Mouse (Mus musculus) naive thymus-derived CD4-positive, alpha-beta T cell, adult 2 months (primary cell): ENCODE measurements around the gene Daam1.

Source experiments
- DNase-seq: peaks from one replicate; pipeline ENCODE4 v3.0.0-alpha.2; 2011; ENCODE audit warnings: low read depth

Daam1 gene

DNA sequence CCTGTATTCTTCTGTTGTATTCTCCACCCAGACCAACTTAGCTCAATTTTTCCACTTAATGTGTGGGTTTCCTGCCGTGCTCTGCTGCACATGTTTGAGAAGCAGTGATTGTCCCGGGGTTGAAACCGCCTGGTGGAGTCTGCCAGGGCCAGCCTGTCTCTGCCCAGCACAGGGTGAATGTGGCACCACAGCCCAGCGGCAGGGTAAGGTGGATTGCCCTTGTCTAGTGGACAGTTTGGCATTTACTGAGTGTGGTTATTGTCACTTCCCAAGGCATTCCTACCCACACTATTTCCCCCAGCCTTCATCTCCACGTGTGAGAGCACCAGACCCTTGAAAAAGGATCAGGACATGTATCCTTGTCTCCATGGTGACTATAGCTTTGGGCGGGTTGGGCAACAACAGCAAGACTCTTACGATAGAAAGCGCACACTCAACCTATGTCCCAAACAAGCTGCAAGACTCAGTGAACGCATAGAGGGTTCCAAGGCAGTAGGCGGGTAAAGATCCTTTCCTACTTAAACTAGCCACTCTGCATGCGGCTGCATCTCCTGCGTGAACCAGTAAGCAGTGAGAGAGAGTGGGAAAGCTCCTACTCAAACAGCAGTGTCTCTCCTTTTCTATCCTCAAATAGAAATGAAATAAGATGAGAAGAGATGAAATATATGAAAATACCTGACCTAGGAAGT lies 139.2 kb downstream of the Daam1 start:
- no peak for DNase-seq

DNA sequence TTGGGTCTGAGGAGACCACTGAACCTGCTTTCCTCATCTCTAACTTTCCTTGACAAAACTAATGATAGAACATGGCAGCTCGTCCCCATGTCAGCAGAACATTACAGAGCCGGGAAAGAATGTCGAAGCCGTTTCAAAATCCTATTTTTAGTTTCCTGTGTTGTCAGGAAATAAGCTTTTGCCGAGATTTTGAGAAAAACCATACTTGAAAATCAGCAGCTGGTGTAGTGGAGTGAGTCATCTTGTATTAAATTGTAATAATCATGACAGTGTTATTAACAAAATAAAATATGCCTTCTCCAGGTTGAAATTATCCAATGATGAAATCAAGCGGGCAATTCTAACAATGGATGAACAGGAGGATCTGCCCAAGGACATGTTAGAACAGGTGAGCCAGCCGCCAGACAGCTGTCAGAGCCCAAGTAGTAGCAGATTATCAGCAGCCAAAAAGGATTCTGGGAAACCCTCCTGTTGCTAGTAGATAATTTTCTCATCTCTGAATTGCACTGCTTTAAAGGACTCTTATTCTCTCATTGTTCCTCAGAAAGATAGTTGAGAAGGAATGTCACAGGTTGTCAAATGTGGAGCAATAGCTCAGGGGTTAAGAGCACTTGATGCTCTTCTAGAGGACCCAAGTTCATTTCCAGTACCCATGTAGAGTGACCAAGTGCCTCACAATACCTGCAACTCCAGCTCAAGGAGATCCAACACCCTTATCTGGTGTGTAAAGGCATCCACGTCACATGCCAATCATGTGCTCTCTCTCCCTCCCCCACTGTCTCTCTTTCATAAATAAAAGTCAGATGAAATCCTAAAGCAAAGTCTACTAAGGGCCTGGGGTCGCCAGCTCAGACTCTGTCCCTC lies 140.1 kb downstream of the Daam1 start:
- DNase-seq, result no peak

DNA sequence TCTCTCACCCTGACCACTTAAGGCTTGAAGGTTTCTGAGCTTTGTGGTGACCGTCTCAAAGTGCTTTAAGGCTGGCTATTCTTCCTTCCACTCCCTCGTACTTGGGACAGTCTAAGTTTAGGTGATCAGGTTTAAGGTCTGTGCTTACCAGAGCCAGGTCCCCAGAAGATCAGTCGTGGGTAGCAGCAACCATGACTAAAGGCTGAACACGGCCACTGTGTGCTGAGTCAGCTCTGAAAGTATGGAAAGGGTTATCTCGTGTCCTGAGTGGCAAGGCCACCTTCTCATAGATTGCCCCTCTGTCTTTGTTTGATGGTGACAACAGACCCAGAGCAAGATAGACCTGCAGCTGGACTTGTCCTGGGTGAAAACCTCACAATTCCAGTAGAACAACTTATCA lies 141.2 kb downstream of the Daam1 start:
- no peak for DNase-seq

DNA sequence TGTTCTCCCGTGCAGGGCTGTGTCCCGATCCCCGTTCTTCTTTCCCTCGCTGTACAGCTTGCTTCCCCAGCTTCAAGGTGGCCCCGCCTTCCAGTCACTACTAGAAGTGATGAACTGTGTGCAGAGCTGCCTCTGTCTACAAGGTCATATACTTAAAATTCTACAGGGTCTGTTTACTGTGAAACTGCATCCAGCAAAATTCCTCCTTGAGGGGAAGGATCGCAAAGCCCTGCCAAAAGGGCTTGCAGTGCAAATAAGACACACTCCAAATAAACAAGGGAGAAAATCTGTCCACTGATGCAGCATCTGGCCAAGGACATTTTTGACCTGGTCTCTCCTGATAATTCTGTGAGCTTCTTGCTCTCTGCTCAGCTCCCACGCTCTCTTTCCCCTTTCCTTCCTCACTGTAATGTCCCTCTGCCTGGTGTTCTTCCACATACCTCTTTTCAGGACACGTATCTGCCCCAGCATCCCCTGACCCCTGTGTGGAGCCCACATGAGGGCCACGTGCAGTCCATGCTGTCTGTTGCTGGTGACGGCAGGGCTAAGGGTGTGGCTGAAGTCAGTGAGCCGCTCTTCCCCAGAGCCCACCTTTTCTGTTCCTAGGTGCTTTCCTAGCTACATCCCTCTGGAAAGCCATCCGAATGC lies 141.9 kb downstream of the Daam1 start:
- no peak for DNase-seq

DNA sequence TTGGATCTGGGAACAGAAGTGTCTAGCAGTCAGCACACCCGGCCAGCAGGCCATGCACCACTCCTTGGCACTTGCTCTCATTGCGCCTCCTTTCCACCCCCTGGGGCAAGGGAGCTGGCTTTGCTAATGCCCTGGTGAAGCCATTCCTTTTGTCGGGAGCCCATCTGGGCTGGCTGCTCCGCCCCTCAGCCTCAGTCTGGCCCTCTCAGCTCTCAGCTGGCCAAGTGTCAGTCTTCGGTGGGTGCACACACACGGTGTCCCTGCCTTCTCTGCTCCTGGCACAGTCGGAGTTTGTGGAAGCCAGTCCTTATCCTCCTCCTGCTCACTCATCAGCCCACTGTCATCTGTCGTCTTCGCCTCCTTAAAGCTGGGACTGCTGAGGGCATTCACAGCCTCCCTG lies 142.7 kb downstream of the Daam1 start:
- DNase-seq, result no peak

DNA sequence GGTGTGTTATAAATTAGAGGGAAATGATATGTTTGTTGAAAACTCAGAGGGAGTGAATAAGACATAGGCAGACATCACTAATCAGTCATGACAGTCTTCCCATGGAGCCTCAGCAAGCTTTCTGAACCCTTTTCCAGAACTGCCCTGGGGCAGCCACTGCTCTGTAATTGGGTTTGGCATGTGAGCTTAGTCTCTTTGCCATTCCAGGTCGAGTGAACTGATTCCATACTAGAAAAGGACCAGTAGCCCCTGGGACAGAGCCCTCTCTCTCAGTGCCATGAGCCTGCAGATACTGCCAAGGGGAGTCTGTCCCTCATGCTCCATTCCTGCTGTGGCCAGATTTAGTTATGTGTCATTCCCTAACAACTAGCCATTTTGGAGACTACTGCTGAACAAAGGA lies 144.7 kb downstream of the Daam1 start:
- DNase-seq, result no peak

DNA sequence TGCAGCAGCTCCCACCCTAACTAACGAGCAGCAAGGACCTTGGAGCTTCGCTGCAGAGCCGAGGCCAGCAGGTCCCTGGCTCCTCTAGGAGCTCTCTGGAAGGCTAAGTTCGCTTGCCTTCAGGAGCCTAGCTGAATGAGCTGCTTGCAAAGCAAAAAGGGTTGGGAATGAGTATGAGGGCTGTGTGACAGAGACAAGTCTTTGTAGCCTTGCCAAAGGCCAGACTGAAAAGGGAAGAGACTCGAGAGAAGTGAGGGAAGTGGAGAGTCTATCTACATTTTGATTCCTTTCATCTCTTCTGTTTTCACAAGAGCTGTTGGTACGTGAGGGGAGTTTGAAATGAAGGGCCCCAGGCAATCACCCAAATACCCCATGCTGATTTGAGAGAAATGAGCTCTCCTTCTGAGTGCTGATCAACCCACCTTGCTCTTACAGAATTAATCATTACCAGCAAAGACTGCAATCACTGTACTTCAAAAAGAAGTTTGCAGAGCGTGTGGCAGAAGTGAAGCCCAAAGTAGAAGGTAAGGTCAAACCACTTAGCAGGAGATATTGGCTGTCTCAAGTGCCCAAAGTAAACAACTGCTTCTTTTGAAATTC lies 145.6 kb downstream of the Daam1 start:
- DNase-seq, result no peak

DNA sequence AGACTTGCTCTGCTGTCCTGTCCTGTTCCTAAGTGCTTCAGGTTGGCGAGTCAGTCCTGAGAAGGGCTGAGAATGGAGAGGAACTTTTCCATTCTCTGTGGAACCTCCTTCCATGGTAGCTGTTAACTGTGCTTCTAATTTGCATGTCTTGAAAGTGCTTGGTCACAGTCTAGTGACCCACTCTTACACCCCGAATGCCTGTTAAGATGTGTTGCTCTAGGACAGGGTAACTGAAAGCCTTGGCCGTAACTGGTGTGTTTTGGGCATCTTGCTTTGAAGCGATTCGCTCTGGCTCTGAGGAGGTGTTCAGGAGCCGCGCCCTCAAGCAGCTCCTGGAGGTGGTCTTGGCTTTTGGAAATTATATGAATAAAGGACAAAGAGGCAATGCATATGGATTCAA lies 146.5 kb downstream of the Daam1 start:
- DNase-seq, result no peak

DNA sequence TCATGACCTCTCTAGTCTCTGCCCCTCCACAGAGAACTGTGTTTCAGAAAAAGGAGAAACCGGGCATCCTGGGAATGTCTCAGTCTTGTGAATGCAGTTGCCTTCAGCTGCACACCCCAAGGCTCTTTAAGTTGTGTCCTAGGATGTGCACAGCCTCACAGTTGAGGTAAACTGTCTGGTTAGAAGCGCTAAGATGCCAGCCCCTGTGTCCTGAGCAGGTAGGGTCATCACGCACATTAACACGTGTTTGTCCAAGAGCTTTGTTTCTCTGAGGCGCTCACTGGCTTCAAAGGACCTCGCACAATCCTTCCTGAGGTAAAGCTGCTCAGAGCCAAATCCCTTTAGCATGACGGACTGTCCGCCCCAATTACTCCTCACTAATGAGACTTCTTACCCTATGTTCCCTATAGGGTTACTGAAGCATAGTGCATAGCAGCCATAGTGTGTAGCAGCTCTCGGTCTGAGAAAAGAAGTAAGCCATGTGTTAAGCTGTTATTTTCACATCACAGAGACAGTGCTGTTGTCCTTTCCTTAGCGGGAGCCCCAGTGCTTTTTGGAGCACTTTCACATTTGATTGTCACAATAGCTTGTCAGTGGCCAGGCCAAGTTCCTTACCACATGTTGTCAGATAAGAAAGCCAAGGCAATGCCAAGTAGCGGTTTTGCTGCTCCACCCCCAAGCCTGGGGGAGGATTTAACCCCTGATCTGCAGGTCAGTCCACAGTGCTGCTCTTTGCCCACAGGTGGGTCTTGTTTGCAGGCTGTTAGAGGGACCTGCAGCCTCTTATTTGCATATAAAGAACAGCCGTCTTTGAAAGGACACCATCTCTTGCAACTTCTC lies 147.9 kb downstream of the Daam1 start:
- no peak for DNase-seq

DNA sequence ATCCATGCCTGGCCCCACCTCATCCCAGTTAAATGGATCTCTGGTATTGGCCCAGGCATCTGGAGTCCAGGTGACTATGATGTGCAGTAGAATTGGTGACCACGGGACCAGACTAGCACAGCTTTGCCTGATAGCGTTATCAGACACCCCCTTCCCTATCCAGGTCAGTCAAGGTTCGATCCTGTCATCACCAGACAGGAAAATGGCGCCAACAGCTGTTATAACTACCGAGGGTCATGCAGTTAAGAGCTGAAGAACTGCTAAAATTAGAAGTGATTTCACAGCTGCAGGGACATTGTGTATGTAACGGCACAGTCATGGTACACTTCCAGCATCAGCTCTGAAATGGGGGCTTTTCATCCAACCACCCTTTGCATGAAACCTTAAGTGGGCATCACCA lies 149.3 kb downstream of the Daam1 start:
- DNase-seq, result no peak

DNA sequence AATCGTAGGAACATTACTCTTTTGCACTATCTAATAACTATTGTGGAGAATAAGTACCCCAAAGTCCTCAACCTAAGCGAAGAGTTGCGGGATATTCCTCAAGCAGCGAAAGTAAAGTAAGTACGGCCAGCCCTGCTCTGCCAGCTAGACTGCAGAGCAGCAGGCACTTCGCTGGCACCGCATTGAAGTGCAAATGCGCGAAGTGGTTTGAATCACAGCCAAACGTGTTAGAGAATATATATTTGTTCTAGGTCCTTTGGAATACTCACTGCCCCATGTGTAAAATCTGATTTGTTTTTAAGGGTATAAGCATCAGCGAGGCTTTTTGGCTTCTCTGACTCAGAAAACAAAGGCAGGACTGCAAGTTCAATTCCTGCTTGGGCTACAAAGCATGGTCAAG lies 149.9 kb downstream of the Daam1 start:
- no peak for DNase-seq

DNA sequence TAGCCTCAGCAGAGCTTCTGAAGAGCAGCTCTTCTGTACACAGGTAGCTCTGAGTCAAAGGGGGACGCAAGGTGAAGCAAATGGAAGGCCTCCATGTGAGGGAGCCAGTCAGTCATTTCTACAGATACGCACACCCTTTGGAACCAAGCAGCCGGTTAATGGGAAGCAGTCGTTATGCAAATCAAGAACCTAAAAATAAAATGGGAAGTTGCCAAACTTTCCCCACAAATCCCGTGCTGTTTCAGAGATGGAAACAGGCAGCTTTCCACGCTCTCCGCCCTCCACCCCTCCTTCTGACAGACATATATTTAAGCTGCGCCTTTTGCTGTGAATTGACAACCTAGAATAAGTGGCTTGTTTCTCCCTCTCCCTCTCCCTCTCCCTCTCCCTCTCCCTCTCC lies 150.4 kb downstream of the Daam1 start:
- no peak for DNase-seq

DNA sequence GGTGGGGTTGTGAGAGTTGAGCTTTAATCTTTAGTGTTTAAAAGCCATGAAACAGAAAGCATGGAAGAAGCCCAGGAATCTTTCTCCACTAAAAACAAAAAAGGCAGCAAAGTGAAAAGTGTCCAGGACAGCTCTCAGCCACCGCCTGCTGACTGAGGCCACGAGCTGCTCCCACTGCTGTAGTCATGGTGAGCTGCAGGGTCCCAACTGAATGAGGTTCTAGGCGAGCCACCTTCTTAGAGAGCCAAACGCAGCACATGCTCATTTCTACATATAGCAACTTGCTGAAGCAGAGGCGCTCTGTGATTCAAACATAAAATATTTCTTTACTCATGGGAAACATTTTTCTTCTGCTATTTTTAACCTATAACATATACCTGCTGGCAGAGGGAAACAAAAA lies 150.9 kb downstream of the Daam1 start:
- no peak for DNase-seq

DNA sequence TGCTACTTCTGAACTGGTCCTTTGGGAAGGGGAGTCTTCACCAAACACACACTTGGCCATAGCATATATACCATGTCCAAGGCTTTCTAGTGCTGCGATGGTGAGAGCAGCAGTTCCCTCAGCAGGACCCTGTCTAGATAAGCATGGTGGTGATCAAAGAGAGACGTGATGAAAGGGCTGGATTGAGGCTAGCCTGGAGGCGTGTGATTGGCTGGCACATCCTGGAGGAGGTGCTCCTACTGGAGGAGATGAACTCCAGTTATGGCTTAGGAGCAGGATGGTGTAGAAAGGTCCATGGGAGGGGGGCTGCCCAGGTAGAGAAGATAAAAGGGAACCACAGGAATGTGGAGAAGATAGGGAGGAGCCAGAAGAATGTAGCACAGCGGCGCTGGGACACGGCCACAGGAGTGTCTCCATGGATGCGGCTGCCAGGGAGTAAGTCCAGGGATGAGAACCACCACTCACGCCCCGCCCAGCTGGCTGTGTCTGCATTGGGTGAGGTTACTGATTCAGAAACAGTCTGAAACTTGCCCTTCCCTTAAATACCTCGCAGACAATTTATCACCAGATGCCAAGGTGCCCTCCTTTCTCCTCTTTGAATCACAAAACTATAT lies 152.3 kb downstream of the Daam1 start:
- no peak for DNase-seq

DNA sequence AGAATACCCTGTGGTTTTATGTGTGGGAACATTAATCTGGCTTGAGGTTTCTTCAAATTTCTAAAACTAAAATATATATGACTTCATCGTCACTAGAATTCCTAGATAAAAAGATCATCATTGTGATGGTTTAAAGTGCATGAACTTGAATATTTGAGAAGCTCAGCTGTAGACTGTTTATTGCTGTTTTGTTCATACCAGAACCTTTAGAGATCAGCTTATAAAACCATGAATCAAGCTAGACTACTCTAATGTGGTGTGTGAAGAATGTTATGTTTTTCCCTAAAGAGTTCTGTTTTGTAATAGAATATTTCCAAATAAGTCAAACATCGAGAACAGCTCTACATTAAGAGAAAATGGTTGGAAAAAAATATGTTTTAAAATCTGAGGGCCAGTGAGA lies 156.3 kb downstream of the Daam1 start:
- DNase-seq, result no peak

DNA sequence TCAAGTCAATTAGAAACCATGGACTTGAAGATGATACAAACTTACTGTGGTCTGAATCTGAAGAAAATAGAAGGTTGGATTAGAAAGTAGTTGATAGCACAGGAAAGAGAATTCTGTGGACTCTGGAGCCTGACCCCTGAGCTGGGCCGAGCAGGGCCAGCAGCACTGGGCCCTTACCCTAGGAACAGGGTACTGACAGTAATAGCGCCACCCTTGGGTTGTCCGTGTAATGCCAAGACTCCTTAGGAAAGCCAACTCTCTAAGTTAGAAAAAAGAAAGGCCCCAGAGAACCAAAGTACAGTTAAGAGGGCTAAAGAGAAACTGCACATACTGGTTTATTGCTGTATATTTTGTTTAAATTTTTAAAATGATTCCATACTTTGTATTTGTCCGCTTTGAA lies 157.0 kb downstream of the Daam1 start:
- DNase-seq, result peak; percentile 9

DNA sequence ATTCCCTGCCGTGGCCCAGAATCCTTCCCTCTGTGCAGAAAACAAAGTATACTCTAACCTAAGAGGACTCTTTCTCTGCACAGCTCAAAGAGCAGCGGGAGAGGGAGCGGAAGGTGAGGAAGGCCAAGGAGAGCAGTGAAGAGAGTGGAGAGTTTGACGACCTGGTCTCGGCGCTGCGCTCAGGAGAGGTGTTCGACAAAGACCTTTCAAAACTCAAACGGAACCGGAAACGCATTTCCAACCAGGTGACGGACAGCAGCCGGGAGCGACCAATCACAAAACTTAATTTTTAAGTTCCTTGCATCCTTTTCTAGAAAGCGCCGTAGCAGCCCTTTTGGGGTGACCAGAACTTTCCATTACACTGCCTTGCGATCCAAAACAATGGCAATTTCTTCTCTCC lies 158.7 kb downstream of the Daam1 start:
- no peak for DNase-seq

DNA sequence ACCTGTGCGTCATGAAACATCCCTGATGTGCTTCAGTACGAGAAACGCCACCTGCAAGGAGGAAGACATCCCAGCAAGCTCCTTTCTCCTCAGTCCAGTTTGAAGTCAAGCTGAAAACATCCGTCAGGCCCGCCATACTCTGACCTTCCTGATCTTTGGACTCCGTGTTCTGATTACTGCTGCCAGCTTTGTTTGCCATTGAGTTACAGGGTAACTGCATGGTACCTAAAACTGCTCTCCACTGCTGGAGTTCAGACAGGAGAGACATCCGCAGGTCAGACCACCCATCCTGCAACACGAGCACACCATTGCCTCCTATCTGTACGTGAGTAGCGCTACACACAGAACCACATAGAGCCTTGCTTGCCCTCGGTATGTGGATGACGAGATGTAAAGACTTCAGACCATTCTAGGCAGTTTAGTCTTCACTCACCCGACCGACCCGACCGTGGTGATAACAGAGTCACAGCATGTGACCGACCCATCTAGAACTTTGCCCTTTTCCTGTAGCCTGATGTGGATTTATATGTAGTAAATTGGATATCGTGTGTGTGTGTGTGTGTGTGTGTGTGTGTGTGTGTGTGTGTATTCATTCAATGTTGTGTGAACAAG lies 161.8 kb downstream of the Daam1 start:
- DNase-seq, result no peak

DNA sequence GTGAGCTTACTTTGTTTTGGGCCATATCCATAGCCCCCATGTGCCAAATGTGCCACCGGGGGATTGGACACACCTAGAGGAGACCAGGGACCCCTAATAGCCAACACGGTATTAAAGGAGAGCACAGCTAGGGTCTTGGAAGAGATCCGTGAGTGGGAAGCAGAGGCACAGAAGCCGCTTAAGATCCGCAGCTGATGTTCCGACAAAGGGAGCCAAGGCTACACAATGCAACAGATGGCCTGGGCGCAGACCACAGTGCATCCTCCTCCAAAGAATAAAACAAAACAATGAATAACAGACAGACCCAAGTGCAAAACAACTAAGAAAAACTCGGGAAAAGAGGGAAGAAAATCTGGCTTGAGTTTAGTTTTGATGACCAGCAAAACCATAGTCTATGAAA lies 165.0 kb downstream of the Daam1 start:
- no peak for DNase-seq

DNA sequence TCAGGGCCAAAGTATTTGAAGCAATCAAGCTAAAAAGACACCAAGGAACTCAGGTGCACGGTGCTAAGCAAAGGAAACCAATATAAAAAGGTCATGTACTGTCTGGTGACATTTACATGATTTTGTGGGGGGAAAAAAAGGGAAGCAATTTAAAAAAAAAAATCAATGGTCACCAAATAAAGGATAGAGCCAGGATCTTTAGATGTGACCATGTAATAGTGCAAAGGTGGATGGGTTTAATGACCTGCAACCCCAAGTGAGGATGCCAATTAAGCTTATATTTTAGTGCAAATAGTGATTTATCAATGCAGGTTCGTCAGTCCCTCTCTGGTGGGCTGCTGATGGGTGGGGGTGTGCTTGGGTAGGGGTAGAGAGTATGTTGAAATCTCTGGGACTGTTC lies 166.0 kb downstream of the Daam1 start:
- DNase-seq, result no peak

DNA sequence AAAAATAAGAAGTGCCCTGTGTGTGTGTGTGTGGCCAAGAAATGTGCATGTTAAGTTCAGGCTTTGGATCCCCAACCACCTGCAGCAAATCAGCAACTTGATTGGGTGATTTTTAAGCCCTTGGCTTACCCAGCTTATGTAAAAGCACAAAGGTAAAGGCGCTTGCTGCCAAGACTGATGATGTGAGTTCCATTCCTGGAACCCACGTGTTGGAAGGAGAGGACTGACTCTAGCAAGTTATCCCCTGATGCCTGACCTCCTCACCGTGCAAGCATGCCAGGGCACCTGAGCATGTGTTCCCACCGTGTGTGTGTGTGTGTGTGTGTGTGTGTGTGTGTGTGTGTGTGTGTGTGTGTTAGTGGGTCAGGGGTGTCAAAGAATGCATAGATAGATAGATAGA lies 166.5 kb downstream of the Daam1 start:
- no peak for DNase-seq
